Mouse (Mus musculus) olfactory bulb, adult 2 months (tissue): ENCODE measurements around the gene Ddost.

Experiments used
- CTCF ChIP-seq: fragments of 200-500 bp; IDR thresholded peaks from 2 replicates; pipeline ENCODE4 v1.5.1; 2012; ENCODE audit warnings: low read depth, mild to moderate bottlenecking, low read length, moderate library complexity; ENCODE audit not compliant: insufficient read depth
- POLR2A ChIP-seq: fragments of 200-500 bp; IDR thresholded peaks from 2 replicates; pipeline ENCODE4 v1.6.1; 2012; ENCODE audit warnings: mild to moderate bottlenecking, low read depth, low read length, moderate library complexity; ENCODE audit not compliant: insufficient read depth

DNA sequence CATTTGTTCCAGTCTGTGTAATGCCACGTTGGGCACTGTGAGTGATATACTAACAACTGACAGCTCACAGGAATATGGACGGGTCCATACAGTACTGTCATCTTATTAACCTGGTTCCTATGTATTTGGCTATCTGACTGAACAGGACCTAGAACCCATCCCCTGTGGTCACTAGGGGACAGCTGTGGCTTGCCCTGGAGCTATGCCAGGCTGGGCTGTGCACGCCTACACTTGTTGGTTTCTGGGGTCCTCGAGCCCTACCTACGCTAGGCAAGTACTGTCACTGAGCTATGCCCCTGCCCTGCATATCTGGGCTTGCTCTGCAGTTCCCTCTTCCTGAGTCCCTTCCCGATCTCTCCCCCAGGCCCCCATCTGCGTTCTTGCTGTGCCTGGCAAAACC, 17.0 kb downstream of the Ddost start:
- TF ChIP-seq CTCF (no peak), POLR2A (no peak)
